Mouse (Mus musculus) retina, embryonic 14.5 days (tissue): ENCODE results near the gene Hdc.

ENCODE experiments used
- DNase-seq: peaks from one replicate; pipeline ENCODE4 v3.0.0-alpha.2; 2015; ENCODE audit warnings: low spot score

Hdc gene

DNA sequence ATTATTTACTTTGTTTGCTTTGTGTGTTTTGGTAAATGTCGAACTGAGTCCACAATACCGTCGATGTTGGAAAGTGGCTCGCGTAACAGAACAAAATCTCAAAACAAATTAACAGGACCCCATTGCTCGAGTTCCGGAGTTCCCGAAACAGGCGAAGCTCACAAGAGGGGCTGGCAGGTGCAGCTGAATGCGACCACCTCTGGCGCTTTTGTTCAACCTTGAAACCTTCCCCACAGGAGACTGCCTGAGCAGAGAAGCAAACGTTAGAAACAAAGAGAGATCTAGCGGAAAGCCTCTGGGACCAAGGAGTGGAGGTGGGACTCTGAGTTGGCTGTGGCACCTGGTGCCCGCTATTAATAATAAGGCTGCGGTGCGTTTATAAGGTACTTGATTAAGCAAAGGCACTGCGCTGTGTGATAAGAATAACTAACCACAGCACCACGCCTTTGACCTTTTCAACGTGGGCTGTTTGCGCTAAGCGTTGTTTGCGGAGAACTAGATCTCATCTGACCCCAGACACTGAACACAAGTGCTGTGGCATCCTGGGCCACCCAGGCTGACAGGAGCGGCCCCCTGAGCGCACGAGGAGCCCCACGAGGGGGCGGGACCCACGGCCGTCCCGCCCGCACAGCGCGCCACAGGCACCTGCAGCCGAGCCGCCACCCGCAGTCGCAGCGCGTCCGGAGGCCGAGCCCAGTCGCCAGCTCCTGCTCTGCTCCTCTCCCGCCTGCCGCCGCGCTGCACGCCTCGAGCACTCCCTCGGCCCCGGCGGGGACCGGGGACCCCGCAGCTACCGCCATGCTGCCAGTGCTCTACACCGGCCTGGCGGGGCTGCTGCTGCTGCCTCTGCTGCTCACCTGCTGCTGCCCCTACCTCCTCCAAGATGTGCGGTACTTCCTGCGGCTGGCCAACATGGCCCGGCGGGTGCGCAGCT lies 66.5 kb downstream of the Hdc start, which contains the start of gene Slc27a2:
Gene Slc27a2, plus strand, starts transcription at position 51 of the 934 bp plus-strand sequence.
- DNase-seq, result peak; percentile 66

DNA sequence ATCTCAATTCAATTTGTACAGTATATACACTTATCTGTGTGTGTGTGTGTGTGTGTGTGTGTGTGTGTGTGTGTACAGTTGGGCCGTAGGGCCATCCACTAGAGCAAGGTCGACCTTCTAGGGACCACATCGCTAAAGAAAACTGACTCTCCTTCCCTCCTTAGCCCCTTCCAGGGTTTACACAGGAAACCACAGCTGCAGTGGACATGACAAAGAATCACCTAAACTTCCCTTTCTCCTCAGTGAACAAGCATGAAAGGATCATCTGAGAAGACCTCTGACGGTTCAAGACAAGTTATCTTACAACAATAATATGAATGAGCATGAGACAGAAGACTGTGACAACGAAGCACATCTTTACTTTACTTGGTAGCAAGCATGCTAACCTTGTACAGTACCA lies 67.2 kb downstream of the Hdc start:
- peak; percentile 19 for DNase-seq

- DNase-seq, result no peak
These were observed 67.7 kb downstream of the Hdc start for GRCm38 (mm10) chr2:126551244-126551890.

DNA sequence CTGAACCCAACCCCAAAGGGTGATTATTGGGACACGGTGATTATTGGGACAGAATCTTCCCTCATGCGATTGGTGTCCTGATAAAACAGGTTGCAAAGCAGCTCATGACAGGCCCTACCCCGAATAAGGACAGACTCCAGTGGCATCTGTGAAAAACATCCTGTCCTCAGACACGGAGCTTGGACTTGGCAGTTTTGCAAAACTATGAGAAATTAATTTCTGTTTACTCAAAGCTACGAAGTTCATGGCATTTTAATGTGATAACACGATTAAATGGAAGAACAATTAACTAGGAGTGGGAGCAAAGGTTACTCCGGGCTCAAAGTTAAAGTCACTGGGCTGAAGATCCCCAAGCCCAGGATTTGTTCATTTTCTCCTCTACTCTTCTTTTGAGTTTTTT lies 69.4 kb downstream of the Hdc start:
- no peak for DNase-seq

GRCm38 (mm10) chr2:126546392-126546791 lies 72.7 kb downstream of the Hdc start:
- DNase-seq, result no peak

GRCm38 (mm10) chr2:126545297-126545696 lies 73.8 kb downstream of the Hdc start:
- DNase-seq, result no peak
